Mouse (Mus musculus): ENCODE measurements around the gene Mrgprg. TPM values are rescaled to one million over a fixed set of nuclear protein-coding genes. Genes with fewer than 3 reads are reported as not detected.

The Mrgprg gene
- polyA plus RNA-seq, 1 experiment from 2014 or later, result not detected

DNA sequence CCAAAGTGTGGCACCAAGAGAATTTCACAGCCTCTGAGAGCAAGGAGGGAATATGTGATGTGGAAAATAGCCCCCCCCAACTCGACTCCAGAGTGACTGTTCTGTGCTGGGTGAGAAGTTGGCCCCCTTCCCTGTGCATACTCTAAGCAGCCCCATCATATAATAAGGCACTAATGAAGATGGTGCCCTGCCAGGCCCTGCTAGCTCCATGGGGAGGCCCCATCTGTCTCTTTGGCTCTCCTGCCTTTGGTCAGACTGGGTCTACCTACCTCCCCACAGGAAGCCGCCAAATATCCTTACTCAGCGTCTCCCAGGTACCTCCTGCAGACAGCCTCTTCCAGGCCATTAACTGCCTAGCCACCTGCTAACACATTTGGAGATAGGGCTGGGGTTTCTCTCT is 7.8 kb downstream of the Mrgprg start:
- Histone ChIP-seq H3K27ac (ENCODE audit: low read depth, low read length) (no peak overlapping the region), H3K4me3 (ENCODE audit: low read depth, low read length) (no peak overlapping the region), H3K9me3 (ENCODE audit: control insufficient read depth, low read length) (no peaks in the 10 kb centered on the region), H3K4me1 (replicated peaks; ENCODE audit: control insufficient read depth, insufficient read depth, low read length) (no peaks in the 10 kb centered on the region; the same call in 1 of the 2 replicates), H3K27me3 (replicated peaks; ENCODE audit: control insufficient read depth, insufficient read depth, low read length) (peaks cover 25% of the 10 kb centered on the region), H3K9ac (ENCODE audit: low read depth, low read length) (no peak overlapping the region), H3K4me2 (no peak overlapping the region), H3K36me3 (ENCODE audit: control insufficient read depth, insufficient read depth, low read length) (no peaks in the 10 kb centered on the region)
- DNase-seq (ENCODE audit: low spot score) (no peak), ATAC-seq (replicated peaks; ENCODE audit: low FRiP score) (no peak)
- WGBS, result 53% methylated on average over 3 of the region's 3 CpGs

DNA sequence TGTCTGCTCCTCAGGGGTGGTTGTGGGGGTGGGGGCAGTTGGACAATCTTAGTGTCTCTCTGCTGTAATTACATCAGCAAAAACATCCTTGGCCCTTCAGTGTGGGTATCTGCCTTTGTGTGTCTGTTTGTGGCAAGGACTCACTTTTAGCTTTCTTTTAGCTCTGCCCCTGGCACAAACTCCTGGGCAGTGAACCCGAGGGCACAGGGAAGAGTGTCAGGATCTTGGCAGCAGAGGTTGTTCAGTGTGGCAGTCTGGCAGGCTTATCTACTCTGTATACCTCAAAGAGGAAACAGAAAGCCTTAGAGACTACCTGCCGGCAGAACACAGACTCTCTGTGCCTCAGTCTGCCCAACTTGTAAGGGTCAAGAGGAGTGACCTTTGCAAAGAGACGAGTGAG is 9.1 kb downstream of the Mrgprg start:
- H3K9me3 ChIP-seq (ENCODE audit: control insufficient read depth, low read length), result no peaks in the 10 kb centered on the region
- no peak overlapping the region for H3K4me2 ChIP-seq
- ATAC-seq (replicated peaks; ENCODE audit: low FRiP score) (no peak), DNase-seq (ENCODE audit: low spot score) (no peak)
- no peak overlapping the region for H3K9ac ChIP-seq (ENCODE audit: low read depth, low read length)
- no peak overlapping the region for H3K4me3 ChIP-seq (ENCODE audit: low read depth, low read length)
- no peaks in the 10 kb centered on the region; the same call in 1 of the 2 replicates for H3K4me1 ChIP-seq (replicated peaks; ENCODE audit: control insufficient read depth, insufficient read depth, low read length)
- WGBS, result 62% methylated on average over 3 of the region's 3 CpGs
- no peaks in the 10 kb centered on the region for H3K36me3 ChIP-seq (ENCODE audit: control insufficient read depth, insufficient read depth, low read length)
- peaks cover 24% of the 10 kb centered on the region for H3K27me3 ChIP-seq (replicated peaks; ENCODE audit: control insufficient read depth, insufficient read depth, low read length)
- H3K27ac ChIP-seq (ENCODE audit: low read depth, low read length), result no peak overlapping the region

DNA sequence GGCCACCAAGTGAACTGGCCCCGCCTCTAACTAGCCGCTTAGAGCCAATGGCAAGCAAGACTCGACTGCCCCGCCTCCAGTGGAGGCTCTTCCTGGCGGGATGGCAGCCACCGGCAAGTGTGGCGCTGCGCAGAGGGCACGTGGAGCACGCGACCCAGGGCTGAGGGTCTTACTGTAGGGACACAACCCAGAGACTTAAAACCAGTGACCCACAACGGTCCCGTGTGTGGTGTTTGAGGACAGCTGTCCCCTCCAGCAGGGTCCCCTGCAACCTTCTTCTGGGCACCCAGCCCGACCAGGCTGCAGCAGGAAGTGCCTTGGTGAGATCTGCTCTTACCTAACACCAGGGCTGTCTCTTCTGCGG is 9.8 kb downstream of the Mrgprg start:
- peak overlapping the region; percentile 70 for H3K4me2 ChIP-seq
- 4% methylated on average over 15 of the region's 15 CpGs for WGBS
- peak overlapping the region; percentile 33 for H3K4me3 ChIP-seq (ENCODE audit: low read depth, low read length)
- no peaks in the 10 kb centered on the region for H3K36me3 ChIP-seq (ENCODE audit: control insufficient read depth, insufficient read depth, low read length)
- no peak overlapping the region for H3K9ac ChIP-seq (ENCODE audit: low read depth, low read length)
- no peak overlapping the region for H3K27ac ChIP-seq (ENCODE audit: low read depth, low read length)
- no peaks in the 10 kb centered on the region for H3K9me3 ChIP-seq (ENCODE audit: control insufficient read depth, low read length)
- peaks cover 24% of the 10 kb centered on the region for H3K27me3 ChIP-seq (replicated peaks; ENCODE audit: control insufficient read depth, insufficient read depth, low read length)
- no peaks in the 10 kb centered on the region; the same call in 1 of the 2 replicates for H3K4me1 ChIP-seq (replicated peaks; ENCODE audit: control insufficient read depth, insufficient read depth, low read length)
- DNase-seq (ENCODE audit: low spot score), result peak; percentile 65
- ATAC-seq (replicated peaks; ENCODE audit: low FRiP score), result peak; percentile 80

DNA sequence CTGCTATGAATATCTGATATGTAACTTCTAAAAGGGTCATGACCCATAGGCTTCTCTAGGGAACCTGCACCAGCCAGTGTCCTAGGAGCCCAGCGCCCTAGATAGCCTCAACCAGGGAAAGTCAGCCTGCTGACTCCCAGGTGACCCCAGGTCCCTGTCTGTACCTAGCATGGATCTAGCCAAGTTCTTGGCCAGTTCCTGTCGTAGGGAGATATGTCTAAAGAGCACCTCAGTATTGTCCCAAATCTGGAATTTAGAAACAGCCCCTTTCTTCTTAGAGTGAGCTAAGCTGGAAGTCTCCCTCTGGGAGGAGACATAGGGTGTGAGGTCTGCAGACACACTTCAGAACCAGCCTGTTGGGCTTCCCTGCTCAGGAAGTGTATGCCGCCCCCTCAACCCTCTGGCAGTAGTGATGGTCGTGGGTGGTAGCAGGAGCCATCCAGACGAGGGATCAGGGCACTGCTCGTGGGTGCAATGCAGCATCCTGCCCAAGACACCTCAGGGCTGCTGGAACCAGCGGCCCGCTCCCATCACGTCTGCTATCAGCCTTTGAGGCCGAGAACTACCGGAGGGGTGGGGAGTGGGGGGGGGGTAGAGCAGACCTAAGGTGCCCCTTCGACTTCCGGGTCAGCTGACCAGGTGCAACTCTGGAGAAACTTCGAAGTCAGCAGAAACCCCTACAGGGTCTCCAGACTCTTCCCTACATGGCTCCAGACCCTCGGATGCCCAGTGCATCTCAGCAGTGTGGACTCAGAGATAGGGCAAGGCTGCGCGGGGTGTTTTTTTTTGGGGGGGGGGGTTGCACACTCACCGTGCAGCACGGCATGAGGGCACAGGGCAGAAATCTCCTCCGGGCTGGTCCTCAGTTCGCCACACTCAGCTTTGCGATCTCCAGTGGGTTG is 10.4 kb downstream of the Mrgprg start, which contains the start of gene Osbpl5:
TSS of gene Osbpl5 (minus strand) at position 861 of the 902 bp plus-strand sequence.
- peak within 1 kb of the TSS; percentile 33 for H3K4me3 ChIP-seq (ENCODE audit: low read depth, low read length)
- peaks cover 24% of the 10 kb centered on the region for H3K27me3 ChIP-seq (replicated peaks; ENCODE audit: control insufficient read depth, insufficient read depth, low read length)
- peak within 1 kb of the TSS; percentile 70 for H3K4me2 ChIP-seq
- H3K9me3 ChIP-seq (ENCODE audit: control insufficient read depth, low read length), result no peaks in the 10 kb centered on the region
- no peaks in the 10 kb centered on the region for H3K36me3 ChIP-seq (ENCODE audit: control insufficient read depth, insufficient read depth, low read length)
- DNase-seq (ENCODE audit: low spot score) (no peak), ATAC-seq (replicated peaks; ENCODE audit: low FRiP score) (0 out of 2 replicates have a peak, but pooled peaks have one; percentile 7)
- WGBS, result 24% methylated on average over 22 of the region's 22 CpGs
- H3K27ac ChIP-seq (ENCODE audit: low read depth, low read length), result no peak within 1 kb of the TSS
- no peak within 1 kb of the TSS for H3K9ac ChIP-seq (ENCODE audit: low read depth, low read length)
- H3K4me1 ChIP-seq (replicated peaks; ENCODE audit: control insufficient read depth, insufficient read depth, low read length), result no peaks in the 10 kb centered on the region; the same call in 1 of the 2 replicates

DNA sequence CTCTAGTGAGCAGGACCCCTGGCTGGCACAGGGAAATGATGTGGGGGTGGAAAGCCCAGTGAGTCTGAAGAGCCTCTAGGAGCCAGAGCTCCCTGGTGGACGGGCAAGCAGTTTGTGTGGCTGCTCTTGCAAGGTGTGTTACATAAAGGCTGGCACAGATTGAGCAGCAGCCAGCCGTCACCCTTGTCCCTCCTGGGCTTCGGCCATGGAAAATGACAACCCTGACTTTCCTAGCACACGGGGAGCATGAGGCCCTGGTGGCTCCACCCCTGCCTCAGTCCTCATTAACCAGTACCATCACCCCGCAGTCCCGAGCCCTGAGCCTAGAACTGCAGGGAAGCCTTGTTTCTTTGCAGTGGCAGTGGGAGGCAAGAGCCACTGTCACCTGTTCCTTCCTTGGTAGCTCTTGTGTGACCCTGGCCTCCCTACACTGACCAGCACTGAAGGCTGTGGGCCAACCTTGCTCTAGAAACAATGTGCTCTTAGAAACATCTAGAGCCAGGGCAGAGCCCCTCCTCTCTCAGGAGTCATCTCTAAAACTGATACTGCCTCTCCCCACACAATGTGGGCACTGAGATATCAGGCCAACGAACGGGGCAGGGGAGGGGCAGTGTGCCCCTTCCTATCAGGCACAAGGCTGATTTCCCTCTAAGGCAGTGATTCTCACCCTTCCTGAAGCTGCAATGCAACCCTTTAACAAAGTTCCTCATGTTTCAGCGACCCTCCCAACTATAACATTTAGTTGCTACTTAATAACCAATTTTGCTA is 11.3 kb downstream of the Mrgprg start:
- H3K4me2 ChIP-seq, result no peak overlapping the region; the same call in 1 of the 2 replicates
- WGBS, result 52% methylated on average over 9 of the region's 9 CpGs
- no peaks in the 10 kb centered on the region; the same call in 1 of the 2 replicates for H3K4me1 ChIP-seq (replicated peaks; ENCODE audit: control insufficient read depth, insufficient read depth, low read length)
- no peaks in the 10 kb centered on the region for H3K9me3 ChIP-seq (ENCODE audit: control insufficient read depth, low read length)
- no peak overlapping the region for H3K9ac ChIP-seq (ENCODE audit: low read depth, low read length)
- no peaks in the 10 kb centered on the region for H3K36me3 ChIP-seq (ENCODE audit: control insufficient read depth, insufficient read depth, low read length)
- no peak overlapping the region for H3K4me3 ChIP-seq (ENCODE audit: low read depth, low read length)
- H3K27me3 ChIP-seq (replicated peaks; ENCODE audit: control insufficient read depth, insufficient read depth, low read length), result peaks cover 24% of the 10 kb centered on the region
- no peak overlapping the region for H3K27ac ChIP-seq (ENCODE audit: low read depth, low read length)
- DNase-seq (ENCODE audit: low spot score) (no peak), ATAC-seq (replicated peaks; ENCODE audit: low FRiP score) (0 out of 2 replicates have a peak, but pooled peaks have one; percentile 24)

DNA sequence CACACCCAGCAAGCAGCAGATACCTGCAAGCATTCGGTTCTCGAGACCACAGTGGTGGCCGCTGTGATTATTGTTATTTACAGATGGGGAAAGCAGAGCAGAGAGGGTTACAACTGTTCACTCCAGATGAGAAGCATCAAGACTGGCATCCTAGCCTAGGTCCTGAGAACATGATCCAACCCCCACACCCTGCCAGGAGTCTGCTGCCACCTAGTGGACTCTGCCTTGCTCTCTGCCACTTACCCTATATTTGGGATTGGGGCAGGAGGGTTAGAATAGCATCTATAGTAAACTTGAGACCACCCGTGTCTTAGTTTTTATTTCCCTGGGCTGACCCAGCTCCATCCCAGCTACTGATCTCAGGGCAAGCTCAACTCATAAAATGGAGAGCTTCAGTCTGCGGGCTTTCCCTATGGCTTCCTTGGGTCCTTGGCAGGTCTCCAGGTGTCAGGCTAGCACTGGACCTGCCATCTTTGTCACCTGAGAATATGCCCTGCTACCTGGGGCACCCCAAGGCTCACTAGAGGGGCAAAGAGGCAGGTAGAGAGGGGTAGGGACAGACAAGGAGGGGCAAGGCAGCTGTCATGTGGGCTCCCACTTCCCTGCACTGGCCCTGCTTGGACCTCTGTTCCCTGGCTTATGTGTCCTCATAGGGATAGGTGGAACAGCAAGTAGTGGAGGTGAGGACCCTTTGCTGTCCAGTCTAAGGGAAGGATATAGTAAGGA is 12.6 kb downstream of the Mrgprg start:
- H3K9ac ChIP-seq (ENCODE audit: low read depth, low read length), result no peak overlapping the region
- H3K4me3 ChIP-seq (ENCODE audit: low read depth, low read length), result no peak overlapping the region
- H3K4me1 ChIP-seq (replicated peaks; ENCODE audit: control insufficient read depth, insufficient read depth, low read length), result no peaks in the 10 kb centered on the region; the same call in 1 of the 2 replicates
- DNase-seq (ENCODE audit: low spot score) (no peak), ATAC-seq (replicated peaks; ENCODE audit: low FRiP score) (no peak)
- no peaks in the 10 kb centered on the region for H3K36me3 ChIP-seq (ENCODE audit: control insufficient read depth, insufficient read depth, low read length)
- WGBS, result 42% methylated on average over 5 of the region's 5 CpGs
- no peak overlapping the region for H3K4me2 ChIP-seq
- H3K27ac ChIP-seq (ENCODE audit: low read depth, low read length), result no peak overlapping the region
- H3K27me3 ChIP-seq (replicated peaks; ENCODE audit: control insufficient read depth, insufficient read depth, low read length), result peaks cover 24% of the 10 kb centered on the region
- no peaks in the 10 kb centered on the region for H3K9me3 ChIP-seq (ENCODE audit: control insufficient read depth, low read length)

DNA sequence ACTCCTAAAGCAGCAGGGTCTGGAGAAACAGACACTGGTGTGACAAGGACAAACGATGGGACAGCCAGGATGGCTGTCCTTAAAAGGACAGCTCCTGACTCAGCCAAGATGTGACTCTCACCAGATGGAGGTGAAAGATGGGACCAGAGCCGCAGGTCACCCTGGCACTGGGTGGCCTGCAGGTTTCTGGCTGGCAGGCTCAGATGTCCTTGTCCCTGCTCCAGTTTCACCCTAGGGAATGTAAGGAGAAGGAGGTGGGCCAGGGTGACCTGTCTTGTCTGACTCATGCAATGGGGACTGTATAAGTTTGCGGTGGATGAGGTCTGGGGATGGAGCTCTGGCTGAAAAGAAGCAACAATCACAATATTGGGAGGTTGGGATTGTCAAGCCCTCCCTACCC is 14.2 kb downstream of the Mrgprg start:
- no peak overlapping the region for H3K27ac ChIP-seq (ENCODE audit: low read depth, low read length)
- no peak for DNase-seq (ENCODE audit: low spot score)
- H3K9me3 ChIP-seq (ENCODE audit: control insufficient read depth, low read length), result no peaks in the 10 kb centered on the region
- no peaks in the 10 kb centered on the region for H3K36me3 ChIP-seq (ENCODE audit: control insufficient read depth, insufficient read depth, low read length)
- H3K4me2 ChIP-seq, result no peak overlapping the region
- H3K27me3 ChIP-seq (replicated peaks; ENCODE audit: control insufficient read depth, insufficient read depth, low read length), result peaks cover 14% of the 10 kb centered on the region
- no peak overlapping the region for H3K9ac ChIP-seq (ENCODE audit: low read depth, low read length)
- H3K4me3 ChIP-seq (ENCODE audit: low read depth, low read length), result no peak overlapping the region
- H3K4me1 ChIP-seq (replicated peaks; ENCODE audit: control insufficient read depth, insufficient read depth, low read length), result no peaks in the 10 kb centered on the region; the same call in 1 of the 2 replicates
- ATAC-seq (replicated peaks; ENCODE audit: low FRiP score), result no peak
- WGBS, result 81% methylated on average over 3 of the region's 3 CpGs

DNA sequence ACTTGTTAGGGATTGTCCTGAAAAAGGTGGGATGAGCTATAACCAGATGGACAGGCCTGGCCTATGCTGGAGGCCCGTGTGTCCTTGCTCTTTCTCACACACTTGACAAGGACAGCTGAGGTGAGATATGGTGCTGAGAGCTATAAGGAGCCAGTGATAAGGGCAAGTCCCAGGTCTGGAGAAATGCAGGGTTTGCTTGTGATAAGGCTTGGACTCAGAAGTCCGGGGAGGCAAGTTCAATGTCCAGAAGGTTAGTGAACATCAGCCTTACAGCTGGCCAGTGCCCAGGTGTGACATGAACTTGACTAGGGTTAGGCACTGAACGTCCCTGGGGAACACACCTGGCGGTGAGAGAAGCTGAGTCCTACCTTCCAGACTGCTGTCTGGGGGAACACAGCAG is 14.7 kb downstream of the Mrgprg start:
- 51% methylated on average over 4 of the region's 4 CpGs for WGBS
- Histone ChIP-seq H3K9ac (ENCODE audit: low read depth, low read length) (no peak overlapping the region), H3K9me3 (ENCODE audit: control insufficient read depth, low read length) (no peaks in the 10 kb centered on the region), H3K4me1 (replicated peaks; ENCODE audit: control insufficient read depth, insufficient read depth, low read length) (no peaks in the 10 kb centered on the region; the same call in 1 of the 2 replicates), H3K27ac (ENCODE audit: low read depth, low read length) (no peak overlapping the region), H3K36me3 (ENCODE audit: control insufficient read depth, insufficient read depth, low read length) (no peaks in the 10 kb centered on the region), H3K4me3 (ENCODE audit: low read depth, low read length) (no peak overlapping the region), H3K4me2 (no peak overlapping the region), H3K27me3 (replicated peaks; ENCODE audit: control insufficient read depth, insufficient read depth, low read length) (peaks cover 14% of the 10 kb centered on the region)
- ATAC-seq (replicated peaks; ENCODE audit: low FRiP score) (no peak), DNase-seq (ENCODE audit: low spot score) (no peak)

Measured in liver, embryonic 11.5 days (tissue).